Mouse (Mus musculus): ENCODE data around the gene Gtf2ird1.
"Not testable (repeated sequence)": the region's sequence is repeated elsewhere in the genome, so short reads cannot be mapped to it uniquely, and the experiment has no call there.

Gtf2ird1 gene

GRCm38 (mm10) chr5:134409606-134410306 lies 46.8 kb downstream of the Gtf2ird1 start:
- no peak for DNase-seq (ENCODE audit: low read depth)

GRCm38 (mm10) chr5:134408119-134408518 lies 48.4 kb downstream of the Gtf2ird1 start:
- no peak for DNase-seq (ENCODE audit: low read depth)

GRCm38 (mm10) chr5:134401841-134402240 lies 54.7 kb downstream of the Gtf2ird1 start:
- no peak for DNase-seq (ENCODE audit: low read depth)

GRCm38 (mm10) chr5:134397434-134398163 lies 58.9 kb downstream of the Gtf2ird1 start:
- no peak for DNase-seq (ENCODE audit: low read depth)

GRCm38 (mm10) chr5:134396519-134396918 lies 60.0 kb downstream of the Gtf2ird1 start:
- DNase-seq (ENCODE audit: low read depth) = no peak

GRCm38 (mm10) chr5:134394624-134395023 lies 61.9 kb downstream of the Gtf2ird1 start:
- DNase-seq (ENCODE audit: low read depth) = peak; percentile 72

GRCm38 (mm10) chr5:134393624-134394023 lies 62.9 kb downstream of the Gtf2ird1 start:
- DNase-seq (ENCODE audit: low read depth) = peak; percentile 52

- peak; percentile 89 for DNase-seq (ENCODE audit: low read depth)
Observed at GRCm38 (mm10) chr5:134385106-134385505, 71.4 kb downstream of the Gtf2ird1 start.

- no peak for DNase-seq (ENCODE audit: low read depth)
Observed at GRCm38 (mm10) chr5:134375256-134375655, 81.3 kb downstream of the Gtf2ird1 start.

GRCm38 (mm10) chr5:134374546-134374945 lies 82.0 kb downstream of the Gtf2ird1 start:
- no peak for DNase-seq (ENCODE audit: low read depth)

GRCm38 (mm10) chr5:134373912-134374488 lies 82.5 kb downstream of the Gtf2ird1 start:
- DNase-seq (ENCODE audit: low read depth) = peak; percentile 82

- DNase-seq (ENCODE audit: low read depth) = peak; percentile 47
Observed at GRCm38 (mm10) chr5:134372926-134373658, 83.4 kb downstream of the Gtf2ird1 start.

GRCm38 (mm10) chr5:134371511-134372289 lies 84.8 kb downstream of the Gtf2ird1 start:
- DNase-seq (ENCODE audit: low read depth) = no peak

- no peak for DNase-seq (ENCODE audit: low read depth)
Observed at GRCm38 (mm10) chr5:134370831-134371230, 85.7 kb downstream of the Gtf2ird1 start.

- no peak for DNase-seq (ENCODE audit: low read depth)
Observed at GRCm38 (mm10) chr5:134359101-134359500, 97.4 kb downstream of the Gtf2ird1 start.

- DNase-seq (ENCODE audit: low read depth) = not testable (repeated sequence)
Observed at GRCm38 (mm10) chr5:134355372-134355771, 101.1 kb downstream of the Gtf2ird1 start.

- DNase-seq (ENCODE audit: low read depth) = no peak
Observed at GRCm38 (mm10) chr5:134353117-134353516, 103.4 kb downstream of the Gtf2ird1 start.

GRCm38 (mm10) chr5:134352527-134353001 lies 104.0 kb downstream of the Gtf2ird1 start:
- DNase-seq (ENCODE audit: low read depth) = no peak

GRCm38 (mm10) chr5:134350660-134351059 lies 105.9 kb downstream of the Gtf2ird1 start:
- DNase-seq (ENCODE audit: low read depth) = peak; percentile 92

GRCm38 (mm10) chr5:134347066-134347465 lies 109.5 kb downstream of the Gtf2ird1 start:
- DNase-seq (ENCODE audit: low read depth) = peak; percentile 65

- DNase-seq (ENCODE audit: low read depth) = peak; percentile 71
Observed at GRCm38 (mm10) chr5:134345449-134345848, 111.1 kb downstream of the Gtf2ird1 start.

Data from induced T-regulatory cell, adult 2 months (primary cell).